ENCODE assay signal across 8 mouse cellular contexts in the genomic region with DNA sequence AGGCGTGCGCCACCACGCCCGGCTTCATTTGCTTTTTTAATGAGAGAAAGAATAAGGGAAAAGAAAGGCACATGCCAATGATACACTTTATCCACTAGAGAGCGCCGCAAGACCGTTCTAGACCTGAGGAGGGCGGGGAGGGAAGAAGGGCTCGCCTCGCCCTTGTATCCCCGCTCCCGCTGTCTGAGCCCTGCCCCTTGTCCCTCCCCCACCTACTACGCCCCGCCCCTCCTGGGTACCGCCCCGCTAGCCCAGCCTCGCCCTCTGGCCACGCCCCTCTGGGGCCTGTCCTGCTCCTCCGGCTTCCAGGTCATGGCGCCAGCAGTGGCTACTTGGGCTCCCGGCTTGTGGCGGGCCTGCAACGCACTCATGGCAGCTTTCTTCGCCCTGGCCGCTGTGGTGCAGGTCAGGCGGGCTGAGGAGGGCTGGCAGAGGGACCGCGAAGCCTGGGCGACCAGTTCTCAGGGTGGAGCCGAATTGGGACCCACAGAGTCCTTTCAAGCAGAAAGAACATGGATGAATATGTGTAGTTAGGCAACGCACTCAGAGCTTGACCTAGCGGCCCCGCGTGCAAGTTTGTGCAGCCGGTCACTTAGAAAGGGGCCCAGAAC. TPM values are rescaled to one million over a fixed set of nuclear protein-coding genes. Genes with fewer than 3 reads are reported as not detected.
DNase-seq lines count a peak whose midpoint lies in the region; ATAC-seq lines count a peak whose summit lies in the region.

Gene Tmem220, plus strand, starts transcription at position 288 of the 611 bp plus-strand sequence.

- DNase-seq in NIH3T3 (ENCODE audit: low read depth): peak; percentile 95
- DNase-seq in cerebellum, postnatal 10 days: peak; percentile 94 to 97
- peak; percentile 67 to 80 for DNase-seq in frontal cortex, postnatal 10 days (ENCODE audit: low spot score in 2 of 2)
- peak; percentile 81 to 92 for DNase-seq in layer of hippocampus, postnatal 14 days (ENCODE audit: low spot score in 2 of 2)
- DNase-seq in lung, postnatal 14 days: peak; percentile 95
- peak; percentile 92 for DNase-seq in retina, adult 2 months (ENCODE audit: low read depth, low spot score)
- peak; percentile 91 to 92 for DNase-seq in thymus, postnatal 36 days

- H3K27ac ChIP-seq in hindbrain, embryonic 12.5 days: no peak within 1 kb of the TSS

- H3K27me3 ChIP-seq in hindbrain, embryonic 12.5 days: peaks cover 3% of the 10 kb centered on the region

- H3K36me3 ChIP-seq in hindbrain, embryonic 12.5 days: no peaks in the 10 kb centered on the region

- peak; percentile 97 for ATAC-seq in hindbrain, embryonic 12.5 days (ENCODE audit: low FRiP score)

- H3K4me2 ChIP-seq in hindbrain, embryonic 12.5 days (replicated peaks): peak within 1 kb of the TSS; percentile 66

- H3K4me3 ChIP-seq in hindbrain, embryonic 12.5 days: peak within 1 kb of the TSS; percentile 44

- H3K9me3 ChIP-seq in hindbrain, embryonic 12.5 days (replicated peaks): no peaks in the 10 kb centered on the region

- H3K4me1 ChIP-seq in hindbrain, embryonic 12.5 days: peaks cover 5% of the 10 kb centered on the region

- H3K9ac ChIP-seq in hindbrain, embryonic 12.5 days: peak within 1 kb of the TSS; percentile 56

- 1% methylated on average over 35 of the region's 35 CpGs for WGBS in hindbrain, embryonic 12.5 days

RNA-seq across cellular contexts. Expression of gene Tmem220, which starts in this region (rescaled TPM):
- 0.43 and 1.2 TPM in 2 replicates for polyA plus RNA-seq in hindbrain, embryonic 12.5 days (2016; fragmentation: Nextera tagmentation; extraction: Ambion mirVana)
- under 1 TPM; 0.24 to 0.67 TPM for total RNA-seq in layer of hippocampus, postnatal 14 days (2021)

Comparison
In these comparisons a context has a peak if more than half of its experiments do, and no peak if none do; other contexts are left out.
1. Peak in DNase-seq in layer of hippocampus, postnatal 14 days; RNA of the gene not detected or under 1 TPM.